Mouse (Mus musculus) lung, embryonic 14.5 days (tissue): ENCODE data around the gene Cirbp. TPM values are rescaled to one million over a fixed set of nuclear protein-coding genes. Genes with fewer than 3 reads are reported as not detected.

ENCODE experiments used
- ATAC-seq: fragments of 200-750 bp; cut with Nextera tagmentation; 2 replicates; pipeline ENCODE4 v1.8.0; 2017; ENCODE audit warnings: mild to moderate bottlenecking, moderate TSS enrichment, moderate library complexity; ENCODE audit not compliant: insufficient read depth
- DNase-seq: peaks from one replicate; pipeline ENCODE4 v3.0.0-alpha.2; 2015
- H3K27ac ChIP-seq: fragments of 300-500 bp; sonication (generic); 2 replicates; pipeline ENCODE4 v1.5.1; 2014; ENCODE audit warnings: low read depth, mild to moderate bottlenecking, moderate library complexity
- H3K27me3 ChIP-seq: fragments of 300-500 bp; sonication (generic); 2 replicates; pipeline ENCODE4 v1.6.1; 2014; ENCODE audit warnings: low read length, control low read depth; ENCODE audit not compliant: insufficient read depth
- H3K36me3 ChIP-seq: fragments of 300-500 bp; sonication (generic); 2 replicates; pipeline ENCODE4 v1.6.1; 2014; ENCODE audit warnings: control low read depth; ENCODE audit not compliant: insufficient read depth
- H3K4me1 ChIP-seq: fragments of 300-500 bp; sonication (generic); 2 replicates; pipeline ENCODE4 v1.6.1; 2014; ENCODE audit warnings: antibody characterized with exemption, control low read depth; ENCODE audit not compliant: insufficient read depth
- H3K4me2 ChIP-seq: fragments of 300-500 bp; sonication (generic); 2 replicates; pipeline ENCODE4 v1.6.1; 2014; ENCODE audit warnings: mild to moderate bottlenecking
- H3K4me3 ChIP-seq: fragments of 300-500 bp; sonication (generic); 2 replicates; pipeline ENCODE4 v1.5.1; 2014; ENCODE audit warnings: low read depth, low read length
- H3K9ac ChIP-seq: fragments of 300-500 bp; sonication (generic); 2 replicates; pipeline ENCODE4 v1.6.1; 2014
- H3K9me3 ChIP-seq: fragments of 300-500 bp; sonication (generic); 2 replicates; pipeline ENCODE4 v1.6.1; 2016; ENCODE audit warnings: low read depth, low read length, control low read depth
- CTCF ChIP-seq: IDR thresholded peaks from 2 replicates; pipeline ENCODE4 v1.5.1; 2016; ENCODE audit warnings: antibody characterized with exemption, low read depth
- WGBS: fragments of 180-500 bp; shearing (Covaris S2); extraction: QIAGEN DNeasy Blood & Tissue Kit; methylation state at CpG from one replicate; pipeline ENCODE4 v1.1.7; 2014; 5-methylcytosine and 5-hydroxymethylcytosine counted together
- polyA plus RNA-seq: library from polyadenylated mRNA; unstranded; fragments of >200 nt; fragmentation: Nextera tagmentation; extraction: Ambion mirVana; gene quantifications from 2 replicates; pipeline ENCODE4 v1.2.1, GENCODE M21; 2014

Gene Cirbp
- polyA plus RNA-seq, 1 experiment from 2014 or later = 71.9 TPM

GRCm38 (mm10) chr10:80146568-80147011, 19.2 kb upstream of the Cirbp start:
- DNase-seq (no peak), ATAC-seq (no peak)
- TF ChIP-seq CTCF = no peak
- Histone ChIP-seq H3K4me1 (0 out of 2 replicates have a peak, but pooled peaks cover 4% of the 10 kb centered on the region), H3K27ac (0 out of 2 replicates have a peak overlapping the region, but pooled peaks have one; percentile 16), H3K4me2 (0 out of 2 replicates have a peak overlapping the region, but pooled peaks have one; percentile 1), H3K27me3 (no peaks in the 10 kb centered on the region), H3K9me3 (no peaks in the 10 kb centered on the region), H3K9ac (0 out of 2 replicates have a peak overlapping the region, but pooled peaks have one; percentile 4), H3K4me3 (no peak overlapping the region), H3K36me3 (peaks cover 51% of the 10 kb centered on the region)
- WGBS = 72% methylated on average over 4 of the region's 4 CpGs

GRCm38 (mm10) chr10:80147146-80147718, 18.6 kb upstream of the Cirbp start:
- Histone ChIP-seq H3K9me3 (no peaks in the 10 kb centered on the region), H3K4me1 (0 out of 2 replicates have a peak, but pooled peaks cover 4% of the 10 kb centered on the region), H3K4me3 (peak overlapping the region; percentile 99), H3K4me2 (peak overlapping the region; percentile 63), H3K27me3 (no peaks in the 10 kb centered on the region), H3K9ac (peak overlapping the region; percentile 96), H3K27ac (peak overlapping the region; percentile 100), H3K36me3 (peaks cover 58% of the 10 kb centered on the region)
- TF ChIP-seq CTCF = no peak
- DNase-seq (no peak), ATAC-seq (no peak)
- WGBS = 62% methylated on average over 5 of the region's 5 CpGs

GRCm38 (mm10) chr10:80147719-80148601, 17.8 kb upstream of the Cirbp start, which contains the start of gene Midn:
TSS of gene Midn (plus strand) at chr10:80148272.
- peak within 1 kb of the TSS; percentile 96 for H3K9ac ChIP-seq
- no peaks in the 10 kb centered on the region for H3K27me3 ChIP-seq
- H3K9me3 ChIP-seq = no peaks in the 10 kb centered on the region
- ATAC-seq = peak; percentile 41
- H3K4me2 ChIP-seq = peak within 1 kb of the TSS; percentile 63
- peak within 1 kb of the TSS; percentile 100 for H3K27ac ChIP-seq
- H3K36me3 ChIP-seq = peaks cover 65% of the 10 kb centered on the region
- DNase-seq = peak; percentile 87
- H3K4me1 ChIP-seq = peaks cover 9% of the 10 kb centered on the region; the same call in 1 of the 2 replicates
- peak within 1 kb of the TSS; percentile 99 for H3K4me3 ChIP-seq
- 1% methylated on average over 29 of the region's 42 CpGs for WGBS
- peak; percentile 73 for TF ChIP-seq CTCF

GRCm38 (mm10) chr10:80148610-80149290, 17.0 kb upstream of the Cirbp start:
- peak; percentile 51 for ATAC-seq
- peaks cover 10% of the 10 kb centered on the region; the same call in 1 of the 2 replicates for H3K4me1 ChIP-seq
- H3K9me3 ChIP-seq = no peaks in the 10 kb centered on the region

GRCm38 (mm10) chr10:80149291-80150225, 16.2 kb upstream of the Cirbp start:
- WGBS = under 1% methylated on average over 88 of the region's 88 CpGs
- H3K9ac ChIP-seq = peak overlapping the region; percentile 99

More at GRCm38 (mm10) chr10:80148610-80149290, 17.0 kb upstream of the Cirbp start:
- Histone ChIP-seq H3K36me3 (peaks cover 68% of the 10 kb centered on the region), H3K4me3 (peak overlapping the region; percentile 99), H3K9ac (peak overlapping the region; percentile 96), H3K27ac (peak overlapping the region; percentile 100), H3K27me3 (no peaks in the 10 kb centered on the region), H3K4me2 (peak overlapping the region; percentile 63)
- TF ChIP-seq CTCF = peak; percentile 52
- DNase-seq = peak; percentile 97
- WGBS = under 1% methylated on average over 57 of the region's 57 CpGs

More at GRCm38 (mm10) chr10:80149291-80150225, 16.2 kb upstream of the Cirbp start:
- no peak for TF ChIP-seq CTCF
- peaks cover 10% of the 10 kb centered on the region; the same call in 1 of the 2 replicates for H3K4me1 ChIP-seq
- H3K9me3 ChIP-seq = no peaks in the 10 kb centered on the region
- H3K27ac ChIP-seq = peak overlapping the region; percentile 100
- no peaks in the 10 kb centered on the region for H3K27me3 ChIP-seq
- peak overlapping the region; percentile 100 for H3K4me2 ChIP-seq
- H3K36me3 ChIP-seq = peaks cover 69% of the 10 kb centered on the region
- DNase-seq (peak; percentile 99), ATAC-seq (peak; percentile 79)
- H3K4me3 ChIP-seq = peak overlapping the region; percentile 99
